9 mouse cellular contexts compared by ENCODE assay signal in the genomic region with DNA sequence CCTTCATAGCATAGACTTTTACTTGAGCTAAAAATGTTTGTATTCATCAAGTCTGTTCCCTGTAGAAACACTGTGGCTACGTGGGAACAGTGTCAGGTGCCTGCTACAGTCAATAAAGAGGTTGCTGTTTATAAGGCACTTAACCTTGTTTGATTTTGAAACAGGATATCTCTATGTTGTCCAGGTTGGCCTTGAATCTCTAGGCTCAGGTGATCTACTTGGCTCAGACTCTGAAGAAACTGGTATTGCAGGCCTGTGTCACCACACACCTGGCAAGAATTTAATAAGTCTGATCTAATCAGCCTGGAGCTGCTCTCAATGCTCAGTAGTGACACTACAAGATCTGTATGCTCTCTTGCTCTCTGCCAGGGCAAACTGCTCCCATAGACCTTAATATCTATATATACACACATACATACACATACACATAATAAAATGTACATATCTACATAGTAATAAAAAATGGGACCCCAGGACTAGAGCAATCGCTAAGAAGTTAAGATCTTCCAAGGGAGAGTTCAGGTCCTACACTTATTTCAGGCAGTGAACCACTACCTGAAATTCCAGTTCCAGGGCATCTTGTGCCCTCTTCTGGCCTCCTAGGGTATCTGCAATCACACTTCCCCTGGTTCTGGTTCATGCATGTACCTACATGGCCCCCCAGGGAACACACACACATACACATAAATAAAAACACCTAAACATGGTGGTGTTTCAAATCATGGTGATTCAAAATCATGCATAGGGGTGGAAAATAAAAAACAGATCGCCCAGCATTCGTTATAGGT. TPM values are rescaled to one million over a fixed set of nuclear protein-coding genes. Genes with fewer than 3 reads are reported as not detected.
DNase-seq lines count a peak whose midpoint lies in the region; ATAC-seq lines count a peak whose summit lies in the region.
"Had no signal": no experiment of that assay in that cellular context is flagged by ENCODE, and none has a peak within 500 bp of the region (broad histone marks: within the 10 kb centered on the region; RNA-seq: fewer than 3 reads in every experiment).

No protein-coding gene starts in this region.

- ATAC-seq in monocyte, adult 5-6 weeks (replicated peaks; ENCODE audit: insufficient number of reproducible peaks, low FRiP score, low TSS enrichment, poor library complexity, severe bottlenecking), result peak; percentile 88
- no peak for ATAC-seq in cerebellum, adult (ENCODE audit: insufficient number of reproducible peaks, low FRiP score, low TSS enrichment)

- DNase-seq in heart, adult 18-20 months, result peak; percentile 45 to 56
- DNase-seq in heart, adult 8-10 months (ENCODE audit: low spot score), result no peak
- peak; percentile 33 for DNase-seq in urinary bladder, postnatal 25 days (ENCODE audit: low spot score)
- DNase-seq in urinary bladder, adult 2 months (ENCODE audit: low spot score), result no peak
- peak; percentile 45 for DNase-seq in embryo, embryonic 9.5 days (ENCODE audit: extremely low spot score)
- peak; percentile 34 to 49 for DNase-seq in kidney, postnatal 4 days

RNA-seq across cellular contexts. Expression of a gene that starts 6.3 kb away (rescaled TPM):
- 1 to 10 TPM; 6.1 to 8.0 TPM for total RNA-seq in heart, adult 18-20 months (2021)
- 1 to 10 TPM; 3.5 to 5.3 (median 4.7) TPM for total RNA-seq in heart, adult 8-10 months (2022)
- polyA plus RNA-seq in urinary bladder, adult 2 months (2012; rRNA removed), result 67.1 and 82.3 TPM in 2 replicates
- 212 to 314 TPM (median 272 TPM) in 3 replicates for total RNA-seq in monocyte, adult 5-6 weeks (2017)

RNA-seq across cellular contexts. Expression of a gene that starts 12.2 kb away (rescaled TPM):
- 10 to 100 TPM; 24.8 to 26.5 TPM for total RNA-seq in heart, adult 18-20 months (2021)
- 10 to 100 TPM; 21.6 to 26.2 (median 24.9) TPM for total RNA-seq in heart, adult 8-10 months (2022)
- polyA plus RNA-seq in urinary bladder, adult 2 months (2012; rRNA removed), result 24.5 and 27.7 TPM in 2 replicates
- 37.5 to 42.9 TPM (median 42.9 TPM) in 3 replicates for total RNA-seq in monocyte, adult 5-6 weeks (2017)

RNA-seq across cellular contexts. Expression of a gene that starts 39.3 kb away (rescaled TPM):
- total RNA-seq in heart, adult 18-20 months (2021), result 10 to 100 TPM; 31.1 to 44.0 TPM
- total RNA-seq in heart, adult 8-10 months (2022), result 10 to 100 TPM; 18.6 to 38.7 (median 31.5) TPM
- 28.5 and 29.2 TPM in 2 replicates for polyA plus RNA-seq in urinary bladder, adult 2 months (2012; rRNA removed)
- total RNA-seq in monocyte, adult 5-6 weeks (2017), result 1.2 to 4.9 TPM in 2 of 3 replicates, not detected in the other

RNA-seq across cellular contexts. Expression of a gene that starts 42.2 kb away (rescaled TPM):
- not detected for total RNA-seq in heart, adult 18-20 months (2021)
- not detected for total RNA-seq in heart, adult 8-10 months (2022)
- 0.18 and 0.22 TPM in 2 replicates for polyA plus RNA-seq in urinary bladder, adult 2 months (2012; rRNA removed)
- total RNA-seq in monocyte, adult 5-6 weeks (2017), result 8.3 to 10.4 TPM (median 9.8 TPM) in 3 replicates
- polyA plus RNA-seq: limb, embryonic 12.5 days had no signal

RNA-seq across cellular contexts. Expression of a gene that starts 51.3 kb away (rescaled TPM):
- 10 to 100 TPM in 1 of 2 experiments, 1 to 10 TPM in 1; 9.0 to 17.9 TPM for total RNA-seq in heart, adult 18-20 months (2021)
- 10 to 100 TPM; 12.9 to 15.6 (median 14.1) TPM for total RNA-seq in heart, adult 8-10 months (2022)
- polyA plus RNA-seq in urinary bladder, adult 2 months (2012; rRNA removed), result 48.1 and 53.3 TPM in 2 replicates
- total RNA-seq in monocyte, adult 5-6 weeks (2017), result 74.9 to 128 TPM (median 92.8 TPM) in 3 replicates

Comparison
In these comparisons a context has a peak if more than half of its experiments do, and no peak if none do; other contexts are left out.
1. DNase-seq: peak in heart, adult 18-20 months (2 of 2), urinary bladder, postnatal 25 days (single experiment), embryo, embryonic 9.5 days (single experiment) and kidney, postnatal 4 days (2 of 2); none in heart, adult 8-10 months (single experiment) and urinary bladder, adult 2 months (single experiment).
2. RNA of a gene that starts 6.3 kb away (total RNA-seq): 212 to 314 TPM in monocyte, adult 5-6 weeks; 6.1 to 8.0 TPM in heart, adult 18-20 months and 3.5 to 5.3 TPM in heart, adult 8-10 months; every median in the first group is over 10 times any median in the second.